ENCODE assay signal across 8 mouse cellular contexts in the genomic region with DNA sequence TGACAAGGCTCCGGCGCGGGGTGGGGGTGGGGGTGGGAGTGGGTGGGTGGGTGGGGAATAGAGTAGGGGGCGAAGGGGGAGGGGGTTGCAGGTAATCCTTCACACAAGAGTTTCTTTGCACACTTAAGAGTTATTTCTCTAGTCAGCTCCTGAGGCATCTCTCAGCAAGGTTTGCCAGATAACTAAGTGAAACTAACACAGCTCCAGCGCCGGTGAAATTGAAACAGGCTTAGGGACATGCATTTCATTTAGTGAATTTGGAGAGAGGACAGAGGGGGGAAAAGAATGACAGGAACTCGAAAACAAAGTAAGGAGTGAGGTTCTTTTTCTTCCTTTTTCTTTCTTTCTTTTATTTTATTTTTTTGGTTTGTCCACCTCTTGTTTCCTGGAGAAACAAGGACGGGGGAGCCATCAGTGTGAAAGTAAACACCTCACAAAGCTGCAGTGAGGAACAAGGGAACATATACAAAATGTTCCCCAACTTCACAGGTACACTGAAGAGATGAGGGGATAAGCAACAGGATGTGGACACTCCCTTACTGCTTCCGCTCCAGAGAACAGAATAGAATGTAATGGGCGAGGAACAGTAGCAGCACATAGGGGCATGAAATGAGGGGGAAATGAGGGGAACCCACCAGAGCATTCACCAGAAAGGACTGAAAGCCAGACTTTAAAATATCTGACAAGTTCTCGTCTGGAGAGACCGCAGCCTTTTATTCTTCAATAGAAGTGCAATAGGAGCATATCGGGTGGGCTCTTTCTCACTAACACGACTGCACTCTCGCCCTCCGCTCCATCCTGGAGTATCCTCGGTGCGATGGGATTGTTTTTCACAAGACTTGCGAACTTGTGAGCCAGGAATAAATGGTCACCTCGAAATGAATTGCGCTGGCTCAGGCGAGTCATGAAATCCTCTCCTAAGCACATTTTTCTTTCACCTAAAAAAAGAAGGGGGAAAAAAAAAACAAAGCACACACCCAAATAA. TPM values are rescaled to one million over a fixed set of nuclear protein-coding genes. Genes with fewer than 3 reads are reported as not detected.
DNase-seq lines count a peak whose midpoint lies in the region; ATAC-seq and TF ChIP-seq lines count a peak whose summit lies in the region.

No protein-coding gene starts in this region.

- H3K4me1 ChIP-seq in testis, adult 2 months (ENCODE audit: control insufficient read depth, insufficient read depth, low read length) = peaks cover 6% of the 10 kb centered on the region
- H3K4me1 ChIP-seq in stomach, postnatal 0 days (replicated peaks; ENCODE audit: control insufficient read depth, insufficient read depth) = peaks cover 7% of the 10 kb centered on the region; the same call in 1 of the 2 replicates

- peaks cover 5% of the 10 kb centered on the region for H3K36me3 ChIP-seq in testis, adult 2 months (ENCODE audit: control insufficient read depth, insufficient read depth, low read length)
- peaks cover 23% of the 10 kb centered on the region for H3K36me3 ChIP-seq in stomach, postnatal 0 days (ENCODE audit: control insufficient read depth, insufficient read depth, low read length)

- H3K4me2 ChIP-seq in stomach, postnatal 0 days (replicated peaks; ENCODE audit: low read depth) = peak overlapping the region; percentile 78

- ATAC-seq in erythroid progenitor cell, adult 5-6 weeks (replicated peaks; ENCODE audit: low FRiP score, poor library complexity, severe bottlenecking) = peak; percentile 45; the same call in 1 of the 2 replicates
- peak; percentile 62 for ATAC-seq in inflammation-experienced regulatory T-cells, adult 6 months
- peak; percentile 27 for ATAC-seq in stomach, postnatal 0 days (ENCODE audit: low FRiP score, low TSS enrichment)
- no peak for ATAC-seq in granulocyte monocyte progenitor cell, adult 5-6 weeks (replicated peaks; ENCODE audit: poor library complexity, severe bottlenecking)

- no peak for TF ChIP-seq CTCF in testis, adult 2 months (IDR thresholded peaks at IDR 0.05; ENCODE audit: control insufficient read depth, insufficient read depth, insufficient replicate concordance, low read depth, low read length)
- no peak for TF ChIP-seq CTCF in stomach, postnatal 0 days (IDR thresholded peaks at IDR 0.05; ENCODE audit: low read depth)

- H3K9ac ChIP-seq in stomach, postnatal 0 days (ENCODE audit: low read length) = peak overlapping the region; percentile 88

- 2% methylated on average over 22 of the region's 22 CpGs for WGBS in stomach, postnatal 0 days

- TF ChIP-seq POLR2A in testis, adult 2 months (IDR thresholded peaks at IDR 0.05; ENCODE audit: control insufficient read depth, low read depth, low read length) = no peak

- H3K27ac ChIP-seq in testis, adult 2 months (ENCODE audit: control insufficient read depth, insufficient read depth, low read depth, low read length) = peak overlapping the region; percentile 95
- H3K27ac ChIP-seq in stomach, postnatal 0 days (replicated peaks) = peak overlapping the region; percentile 99

- H3K9me3 ChIP-seq in stomach, postnatal 0 days (ENCODE audit: control insufficient read depth, low read length) = no peaks in the 10 kb centered on the region

- no peak for TF ChIP-seq EP300 in stomach, postnatal 0 days (optimal IDR thresholded peaks at IDR 0.05)

- H3K4me3 ChIP-seq in testis, adult 2 months (ENCODE audit: control insufficient read depth, low read depth, low read length) = peak overlapping the region; percentile 84
- H3K4me3 ChIP-seq in stomach, postnatal 0 days (ENCODE audit: low read depth, low read length) = peak overlapping the region; percentile 93

- DNase-seq in testis, postnatal 14 days (ENCODE audit: low spot score) = no peak
- DNase-seq in lung, postnatal 25 days (ENCODE audit: low spot score) = peak; percentile 83
- DNase-seq in stomach, postnatal 0 days (ENCODE audit: low spot score) = peak; percentile 19
- DNase-seq in yolk sac, embryonic 10.5 days (ENCODE audit: low spot score) = no peak

- no peaks in the 10 kb centered on the region for H3K27me3 ChIP-seq in testis, adult 2 months (ENCODE audit: control insufficient read depth, insufficient read depth, low read length)
- no peaks in the 10 kb centered on the region for H3K27me3 ChIP-seq in stomach, postnatal 0 days (ENCODE audit: control insufficient read depth, insufficient read depth, low read length)

RNA-seq across cellular contexts. Expression of a gene that starts 0.8 kb away (rescaled TPM):
- 73.8 and 75.5 TPM in 2 replicates for polyA plus RNA-seq in testis, adult 2 months (2012; rRNA removed)
- total RNA-seq in erythroid progenitor cell, adult 5-6 weeks (2015; ENCODE audit: low replicate concordance) = 99.5 and 157 TPM in 2 replicates
- total RNA-seq in erythroid progenitor cell, adult 5-6 weeks (2017; ENCODE audit: low replicate concordance) = 59.8 and 70.0 TPM in 2 replicates
- polyA plus RNA-seq in inflammation-experienced regulatory T-cells, adult 6 months (2017; shearing (Covaris generic)) = 100 to 1,000 TPM; 160 to 366 (median 354) TPM
- 273 and 276 TPM in 2 replicates for polyA plus RNA-seq in stomach, postnatal 0 days (2015; fragmentation: Nextera tagmentation; extraction: Ambion mirVana)
- total RNA-seq in granulocyte monocyte progenitor cell, adult 5-6 weeks (2014; fragmentation: Nextera tagmentation) = 80.1 and 110 TPM in 2 replicates
- 79.0 and 80.5 TPM in 2 replicates for total RNA-seq in granulocyte monocyte progenitor cell, adult 5-6 weeks (2017)

RNA-seq across cellular contexts. Expression of a gene that starts 19.8 kb away (rescaled TPM):
- not detected in 2 replicates for polyA plus RNA-seq in testis, adult 2 months (2012; rRNA removed)
- total RNA-seq in erythroid progenitor cell, adult 5-6 weeks (2015; ENCODE audit: low replicate concordance) = not detected in 2 replicates
- total RNA-seq in erythroid progenitor cell, adult 5-6 weeks (2017; ENCODE audit: low replicate concordance) = not detected in 2 replicates
- polyA plus RNA-seq in inflammation-experienced regulatory T-cells, adult 6 months (2017; shearing (Covaris generic)) = 1 to 10 TPM in 1 of 3 experiments, not detected in 2; 2.1 TPM
- 0.18 and 0.46 TPM in 2 replicates for polyA plus RNA-seq in stomach, postnatal 0 days (2015; fragmentation: Nextera tagmentation; extraction: Ambion mirVana)
- total RNA-seq in granulocyte monocyte progenitor cell, adult 5-6 weeks (2014; fragmentation: Nextera tagmentation) = not detected in 2 replicates
- total RNA-seq in granulocyte monocyte progenitor cell, adult 5-6 weeks (2017) = not detected in 2 replicates

RNA-seq across cellular contexts. Expression of a gene that starts 32.0 kb away (rescaled TPM):
- polyA plus RNA-seq in testis, adult 2 months (2012; rRNA removed) = 7.8 and 9.0 TPM in 2 replicates
- not detected in 2 replicates for total RNA-seq in erythroid progenitor cell, adult 5-6 weeks (2015; ENCODE audit: low replicate concordance)
- total RNA-seq in erythroid progenitor cell, adult 5-6 weeks (2017; ENCODE audit: low replicate concordance) = not detected in 2 replicates
- not detected for polyA plus RNA-seq in inflammation-experienced regulatory T-cells, adult 6 months (2017; shearing (Covaris generic))
- 0.10 and 0.28 TPM in 2 replicates for polyA plus RNA-seq in stomach, postnatal 0 days (2015; fragmentation: Nextera tagmentation; extraction: Ambion mirVana)
- not detected in 2 replicates for total RNA-seq in granulocyte monocyte progenitor cell, adult 5-6 weeks (2014; fragmentation: Nextera tagmentation)
- not detected in 2 replicates for total RNA-seq in granulocyte monocyte progenitor cell, adult 5-6 weeks (2017)

RNA-seq across cellular contexts. Expression of a gene that starts 37.0 kb away (rescaled TPM):
- 13.9 and 17.8 TPM in 2 replicates for polyA plus RNA-seq in testis, adult 2 months (2012; rRNA removed)
- 29.2 and 32.7 TPM in 2 replicates for total RNA-seq in erythroid progenitor cell, adult 5-6 weeks (2015; ENCODE audit: low replicate concordance)
- total RNA-seq in erythroid progenitor cell, adult 5-6 weeks (2017; ENCODE audit: low replicate concordance) = 20.9 and 63.7 TPM in 2 replicates
- 10 to 100 TPM; 26.9 to 48.9 (median 33.8) TPM for polyA plus RNA-seq in inflammation-experienced regulatory T-cells, adult 6 months (2017; shearing (Covaris generic))
- 16.1 and 20.1 TPM in 2 replicates for polyA plus RNA-seq in stomach, postnatal 0 days (2015; fragmentation: Nextera tagmentation; extraction: Ambion mirVana)
- total RNA-seq in granulocyte monocyte progenitor cell, adult 5-6 weeks (2014; fragmentation: Nextera tagmentation) = 15.6 and 43.7 TPM in 2 replicates
- 50.5 and 57.8 TPM in 2 replicates for total RNA-seq in granulocyte monocyte progenitor cell, adult 5-6 weeks (2017)

RNA-seq across cellular contexts. Expression of a gene that starts 39.5 kb away (rescaled TPM):
- polyA plus RNA-seq in testis, adult 2 months (2012; rRNA removed) = 0.12 TPM in 1 of 2 replicates, not detected in the other
- not detected in 2 replicates for total RNA-seq in erythroid progenitor cell, adult 5-6 weeks (2015; ENCODE audit: low replicate concordance)
- total RNA-seq in erythroid progenitor cell, adult 5-6 weeks (2017; ENCODE audit: low replicate concordance) = not detected in 2 replicates
- polyA plus RNA-seq in inflammation-experienced regulatory T-cells, adult 6 months (2017; shearing (Covaris generic)) = under 1 TPM in 1 of 3 experiments, not detected in 2; 0.17 TPM
- polyA plus RNA-seq in stomach, postnatal 0 days (2015; fragmentation: Nextera tagmentation; extraction: Ambion mirVana) = 1.3 TPM in 2 replicates
- not detected in 2 replicates for total RNA-seq in granulocyte monocyte progenitor cell, adult 5-6 weeks (2014; fragmentation: Nextera tagmentation)
- total RNA-seq in granulocyte monocyte progenitor cell, adult 5-6 weeks (2017) = not detected in 2 replicates

Comparison
In these comparisons a context has a peak if more than half of its experiments do, and no peak if none do; other contexts are left out.
1. DNase-seq: peak in lung, postnatal 25 days (single experiment) and stomach, postnatal 0 days (single experiment); none in testis, postnatal 14 days (single experiment) and yolk sac, embryonic 10.5 days (single experiment).